Mouse (Mus musculus): ENCODE measurements at regions not wholly inside any gene's neighbourhood (a gene's known extent, or its start where the extent isn't known, plus 50 kb on each side); places are given as distances from the start of the nearest gene placed in this dataset.

DNA sequence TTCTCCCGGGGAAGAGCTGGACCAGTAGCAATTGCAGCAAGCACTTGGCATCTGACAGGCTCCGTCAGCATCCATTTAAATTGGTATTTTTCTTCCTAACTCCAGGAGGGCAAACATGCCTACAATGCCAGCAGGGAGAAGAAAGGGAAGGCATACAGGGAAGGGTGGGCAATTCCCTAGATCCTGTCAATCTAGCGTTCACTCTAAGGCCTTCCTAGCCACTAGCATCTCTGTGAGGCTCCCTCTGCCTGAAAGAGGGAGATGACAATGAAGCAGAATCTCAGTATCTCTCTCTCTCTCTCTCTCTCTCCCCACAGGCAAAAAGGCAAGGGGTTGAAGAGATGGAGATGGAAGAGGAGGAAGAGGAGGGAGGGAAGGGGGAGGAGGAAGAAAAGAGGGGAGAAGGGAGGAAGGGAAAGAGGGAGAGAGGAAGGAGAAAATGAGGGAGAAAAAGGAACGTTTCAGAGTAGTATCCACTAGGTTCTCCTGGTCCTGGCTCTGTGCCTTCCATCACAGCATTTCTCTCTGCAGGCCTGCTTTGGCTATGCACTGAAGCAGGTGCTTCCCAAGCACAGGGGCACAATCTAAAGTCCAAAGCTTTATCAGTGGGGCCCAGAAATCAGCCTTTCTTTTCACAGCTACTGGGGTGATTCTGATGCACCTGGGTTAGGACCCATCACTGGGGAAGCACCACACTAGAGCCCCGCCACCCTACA is 72.2 kb upstream of the Frmpd3 start:
- Histone ChIP-seq H3K9ac (replicated peaks; ENCODE audit: low read depth, low read length) (no peak overlapping the region), H3K27me3 (ENCODE audit: control insufficient read depth, insufficient read depth, low read length) (no peaks in the 10 kb centered on the region), H3K27ac (ENCODE audit: low read length) (no peak overlapping the region), H3K9me3 (ENCODE audit: control insufficient read depth, low read depth, low read length) (no peaks in the 10 kb centered on the region), H3K4me2 (replicated peaks; ENCODE audit: low read depth, low read length) (no peak overlapping the region), H3K4me3 (ENCODE audit: low read depth, low read length) (no peak overlapping the region), H3K4me1 (ENCODE audit: control insufficient read depth, insufficient read depth, low read length) (no peaks in the 10 kb centered on the region), H3K36me3 (ENCODE audit: control insufficient read depth, insufficient read depth, low read length) (no peaks in the 10 kb centered on the region)
- WGBS, result 67% methylated on average over 5 of the region's 5 CpGs
- no peak for ATAC-seq (ENCODE audit: insufficient number of reproducible peaks, insufficient read depth, low FRiP score, low read depth)

DNA sequence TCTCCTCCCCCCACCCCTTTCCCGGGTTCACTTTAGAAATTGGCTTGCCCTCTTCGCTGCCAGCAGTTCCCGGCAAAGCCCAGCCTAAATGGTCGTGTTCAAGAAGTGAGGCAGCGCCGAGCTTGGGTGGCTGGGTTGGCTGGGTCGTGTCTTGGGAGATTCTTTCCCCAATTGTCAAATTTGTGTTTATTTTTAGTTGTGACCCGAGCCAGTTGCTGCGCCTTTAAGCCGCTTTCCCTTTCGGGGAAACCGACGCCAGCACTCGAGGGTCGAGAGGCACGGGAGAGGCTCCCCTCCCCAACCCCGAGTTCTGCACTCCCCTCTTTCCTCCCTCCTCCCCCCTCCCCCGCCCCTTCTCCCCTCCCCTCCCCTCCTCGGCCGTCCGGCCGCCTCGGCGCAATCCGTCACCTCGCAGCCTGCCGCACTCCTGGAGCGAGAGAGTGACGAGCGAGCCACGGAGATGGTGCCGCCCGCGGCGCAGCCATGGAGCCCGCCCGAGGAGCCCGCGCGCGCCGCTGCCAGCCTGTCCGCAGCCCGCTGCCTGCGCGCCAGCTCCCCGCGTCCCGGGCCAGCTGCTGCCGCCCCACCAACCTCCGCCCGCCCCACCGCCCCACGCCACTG is 64.6 kb upstream of the Frmpd3 start:
- H3K9me3 ChIP-seq (ENCODE audit: control insufficient read depth, low read depth, low read length), result no peaks in the 10 kb centered on the region
- peak overlapping the region; percentile 41 for H3K4me3 ChIP-seq (ENCODE audit: low read depth, low read length)
- no peaks in the 10 kb centered on the region for H3K36me3 ChIP-seq (ENCODE audit: control insufficient read depth, insufficient read depth, low read length)
- 0 out of 2 replicates have a peak, but pooled peaks cover 20% of the 10 kb centered on the region for H3K27me3 ChIP-seq (ENCODE audit: control insufficient read depth, insufficient read depth, low read length)
- no peak for ATAC-seq (ENCODE audit: insufficient number of reproducible peaks, insufficient read depth, low FRiP score, low read depth)
- WGBS, result 31% methylated on average over 36 of the region's 54 CpGs
- no peaks in the 10 kb centered on the region for H3K4me1 ChIP-seq (ENCODE audit: control insufficient read depth, insufficient read depth, low read length)
- no peak overlapping the region for H3K9ac ChIP-seq (replicated peaks; ENCODE audit: low read depth, low read length)
- H3K4me2 ChIP-seq (replicated peaks; ENCODE audit: low read depth, low read length), result peak overlapping the region; percentile 76
- H3K27ac ChIP-seq (ENCODE audit: low read length), result no peak overlapping the region

DNA sequence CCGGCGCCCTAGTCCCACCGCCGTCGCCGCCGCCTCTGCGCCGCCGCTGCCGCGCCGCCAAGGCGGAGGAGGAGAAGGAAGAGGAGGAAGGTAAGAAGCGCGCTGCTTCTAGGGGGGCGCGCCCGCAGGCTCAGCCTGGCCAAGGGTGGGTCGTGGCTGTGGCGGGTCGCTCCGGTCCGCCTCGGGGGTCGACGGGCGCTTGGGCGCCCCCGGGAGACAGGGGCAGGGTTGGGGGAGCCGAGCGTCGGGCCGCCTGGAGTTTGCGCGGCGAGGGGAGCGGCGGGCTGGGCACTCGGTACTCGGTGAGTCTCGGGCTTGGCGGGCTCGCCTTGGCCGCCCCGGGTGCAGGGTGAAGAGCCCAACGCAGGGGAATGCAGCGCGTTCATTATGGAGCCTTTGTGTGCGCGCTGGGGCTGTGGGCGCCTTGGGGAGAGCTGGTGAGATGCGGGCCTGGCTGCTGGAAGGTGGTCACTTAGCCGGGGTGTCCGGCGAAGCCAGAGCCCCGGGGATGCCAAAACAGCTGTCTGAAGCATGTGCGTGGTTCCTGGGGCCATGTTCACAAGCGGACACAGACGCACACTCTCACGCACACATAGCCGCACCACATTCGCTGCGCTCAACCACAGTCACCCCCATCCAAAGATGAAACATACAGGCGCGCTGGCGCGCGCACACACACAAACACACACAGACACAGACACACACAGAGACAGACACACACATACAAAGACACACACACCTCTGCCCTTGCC is 63.9 kb upstream of the Frmpd3 start:
- peak overlapping the region; percentile 41 for H3K4me3 ChIP-seq (ENCODE audit: low read depth, low read length)
- no peaks in the 10 kb centered on the region for H3K9me3 ChIP-seq (ENCODE audit: control insufficient read depth, low read depth, low read length)
- H3K27me3 ChIP-seq (ENCODE audit: control insufficient read depth, insufficient read depth, low read length), result 0 out of 2 replicates have a peak, but pooled peaks cover 20% of the 10 kb centered on the region
- H3K9ac ChIP-seq (replicated peaks; ENCODE audit: low read depth, low read length), result no peak overlapping the region
- no peaks in the 10 kb centered on the region for H3K36me3 ChIP-seq (ENCODE audit: control insufficient read depth, insufficient read depth, low read length)
- H3K4me2 ChIP-seq (replicated peaks; ENCODE audit: low read depth, low read length), result peak overlapping the region; percentile 76
- no peaks in the 10 kb centered on the region for H3K4me1 ChIP-seq (ENCODE audit: control insufficient read depth, insufficient read depth, low read length)
- ATAC-seq (ENCODE audit: insufficient number of reproducible peaks, insufficient read depth, low FRiP score, low read depth), result no peak
- H3K27ac ChIP-seq (ENCODE audit: low read length), result no peak overlapping the region
- WGBS, result 23% methylated on average over 56 of the region's 69 CpGs

DNA sequence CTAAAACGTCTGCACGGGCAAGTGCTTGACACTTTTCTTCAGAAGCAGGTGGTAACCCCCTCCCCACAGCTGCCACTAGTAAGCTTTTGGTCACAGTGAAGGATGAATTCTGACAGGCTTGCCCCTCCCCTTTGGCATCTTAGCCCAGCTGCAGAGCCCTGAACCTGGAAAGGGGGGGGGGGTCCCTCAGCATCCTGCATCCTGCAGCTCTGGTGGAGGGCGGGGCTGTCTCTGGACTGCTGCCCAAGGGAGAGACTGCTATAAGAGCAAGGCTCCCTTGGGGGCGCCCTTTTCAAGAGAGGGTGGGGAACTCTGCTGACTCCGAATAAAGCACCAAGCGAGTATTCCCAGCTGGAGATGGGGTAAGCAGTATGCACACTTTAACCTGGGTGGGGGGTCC is 62.8 kb upstream of the Frmpd3 start:
- Histone ChIP-seq H3K4me3 (ENCODE audit: low read depth, low read length) (no peak overlapping the region), H3K36me3 (ENCODE audit: control insufficient read depth, insufficient read depth, low read length) (no peaks in the 10 kb centered on the region), H3K9me3 (ENCODE audit: control insufficient read depth, low read depth, low read length) (no peaks in the 10 kb centered on the region), H3K27ac (ENCODE audit: low read length) (no peak overlapping the region), H3K4me1 (ENCODE audit: control insufficient read depth, insufficient read depth, low read length) (no peaks in the 10 kb centered on the region), H3K9ac (replicated peaks; ENCODE audit: low read depth, low read length) (no peak overlapping the region), H3K27me3 (ENCODE audit: control insufficient read depth, insufficient read depth, low read length) (0 out of 2 replicates have a peak, but pooled peaks cover 20% of the 10 kb centered on the region), H3K4me2 (replicated peaks; ENCODE audit: low read depth, low read length) (no peak overlapping the region)
- no peak for ATAC-seq (ENCODE audit: insufficient number of reproducible peaks, insufficient read depth, low FRiP score, low read depth)
- WGBS, result 37% methylated on average over 6 of the region's 6 CpGs

DNA sequence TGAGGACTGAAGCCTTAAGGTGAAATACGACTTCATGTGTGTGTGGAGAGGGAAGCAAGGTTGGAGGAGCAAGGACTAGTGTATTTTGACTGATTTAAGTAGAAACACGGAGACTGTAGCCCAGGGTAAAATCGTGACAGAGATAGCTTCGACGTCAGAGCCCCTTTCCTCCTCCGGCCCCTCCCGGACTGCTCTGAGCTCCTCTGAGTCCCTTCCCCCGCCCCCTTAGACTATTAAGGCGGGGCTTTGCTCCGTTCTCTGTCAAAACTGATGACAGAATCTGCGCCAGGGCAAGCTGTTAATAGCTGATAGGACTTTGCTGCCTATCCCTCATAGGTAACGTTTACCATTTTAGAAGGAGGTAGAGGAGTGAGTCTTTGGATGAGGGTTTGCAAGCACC is 62.0 kb upstream of the Frmpd3 start:
- no peaks in the 10 kb centered on the region for H3K36me3 ChIP-seq (ENCODE audit: control insufficient read depth, insufficient read depth, low read length)
- no peak overlapping the region for H3K4me2 ChIP-seq (replicated peaks; ENCODE audit: low read depth, low read length)
- ATAC-seq (ENCODE audit: insufficient number of reproducible peaks, insufficient read depth, low FRiP score, low read depth), result no peak
- H3K9me3 ChIP-seq (ENCODE audit: control insufficient read depth, low read depth, low read length), result no peaks in the 10 kb centered on the region
- H3K27ac ChIP-seq (ENCODE audit: low read length), result no peak overlapping the region
- H3K4me1 ChIP-seq (ENCODE audit: control insufficient read depth, insufficient read depth, low read length), result no peaks in the 10 kb centered on the region
- H3K27me3 ChIP-seq (ENCODE audit: control insufficient read depth, insufficient read depth, low read length), result 0 out of 2 replicates have a peak, but pooled peaks cover 20% of the 10 kb centered on the region
- 17% methylated on average over 12 of the region's 12 CpGs for WGBS
- no peak overlapping the region for H3K9ac ChIP-seq (replicated peaks; ENCODE audit: low read depth, low read length)
- H3K4me3 ChIP-seq (ENCODE audit: low read depth, low read length), result no peak overlapping the region

Measured in stomach, embryonic 14.5 days (tissue).